Mouse (Mus musculus): ENCODE data around the gene Coq6.
"Not testable (repeated sequence)": the region's sequence is repeated elsewhere in the genome, so short reads cannot be mapped to it uniquely, and the experiment has no call there.

Coq6 gene

GRCm38 (mm10) chr12:84361555-84362489 lies at the start of gene Coq6, which contains the start of gene Fam161b:
TSS of gene Coq6 (plus strand) at chr12:84361657.
TSS of gene Fam161b (minus strand) at chr12:84361833.
- DNase-seq (ENCODE audit: low spot score in 2 of 2): peak; percentile 81 to 90

- DNase-seq (ENCODE audit: low spot score in 2 of 2): no peak
These were observed 45.5 kb upstream of the Coq6 start for GRCm38 (mm10) chr12:84316006-84316405.

- peak; percentile 66 to 73 for DNase-seq (ENCODE audit: low spot score in 2 of 2)
These were observed 44.5 kb upstream of the Coq6 start, which contains the start of gene Zfp410 for GRCm38 (mm10) chr12:84316721-84317621. TSS of gene Zfp410 (plus strand) at chr12:84316852.

GRCm38 (mm10) chr12:84327111-84327512 lies 34.3 kb upstream of the Coq6 start:
- DNase-seq (ENCODE audit: low spot score in 2 of 2): no peak

- no peak for DNase-seq (ENCODE audit: low spot score in 2 of 2)
These were observed 24.4 kb upstream of the Coq6 start for GRCm38 (mm10) chr12:84336963-84337625.

GRCm38 (mm10) chr12:84347192-84347591 lies 14.3 kb upstream of the Coq6 start:
- peak in 1 of 2 experiments; percentile 9 for DNase-seq (ENCODE audit: low spot score in 2 of 2)

- DNase-seq (ENCODE audit: low spot score in 2 of 2): not testable (repeated sequence)
These were observed 2.8 kb upstream of the Coq6 start for GRCm38 (mm10) chr12:84358699-84359098.

GRCm38 (mm10) chr12:84362872-84363271 lies 1.4 kb downstream of the Coq6 start:
- no peak for DNase-seq (ENCODE audit: low spot score in 2 of 2)

- no peak for DNase-seq (ENCODE audit: low spot score in 2 of 2)
These were observed 2.8 kb downstream of the Coq6 start for GRCm38 (mm10) chr12:84364291-84364690.

- DNase-seq (ENCODE audit: low spot score in 2 of 2): no peak
These were observed 3.7 kb downstream of the Coq6 start for GRCm38 (mm10) chr12:84365137-84365536.

GRCm38 (mm10) chr12:84366971-84367370 lies 5.5 kb downstream of the Coq6 start:
- DNase-seq (ENCODE audit: low spot score in 2 of 2): peak in 1 of 2 experiments; percentile 12

GRCm38 (mm10) chr12:84371647-84372046 lies 10.2 kb downstream of the Coq6 start:
- DNase-seq (ENCODE audit: low spot score in 2 of 2): no peak

GRCm38 (mm10) chr12:84373831-84374481 lies 12.5 kb downstream of the Coq6 start:
- DNase-seq (ENCODE audit: low spot score in 2 of 2): no peak

- DNase-seq (ENCODE audit: low spot score in 2 of 2): no peak
These were observed 20.9 kb downstream of the Coq6 start for GRCm38 (mm10) chr12:84382369-84382768.

- DNase-seq (ENCODE audit: low spot score in 2 of 2): no peak
These were observed 23.2 kb downstream of the Coq6 start for GRCm38 (mm10) chr12:84384644-84385081.

- no peak for DNase-seq (ENCODE audit: low spot score in 2 of 2)
These were observed 24.0 kb downstream of the Coq6 start for GRCm38 (mm10) chr12:84385408-84385807.

- no peak for DNase-seq (ENCODE audit: low spot score in 2 of 2)
These were observed 26.6 kb downstream of the Coq6 start for GRCm38 (mm10) chr12:84388097-84388496.

GRCm38 (mm10) chr12:84388774-84389400 lies 27.4 kb downstream of the Coq6 start:
- no peak for DNase-seq (ENCODE audit: low spot score in 2 of 2)

- DNase-seq (ENCODE audit: low spot score in 2 of 2): no peak
These were observed 28.9 kb downstream of the Coq6 start for GRCm38 (mm10) chr12:84390336-84390735.

GRCm38 (mm10) chr12:84392681-84393080 lies 31.2 kb downstream of the Coq6 start:
- DNase-seq (ENCODE audit: low spot score in 2 of 2): no peak

Data from spleen, postnatal 14 days (tissue).